Mouse (Mus musculus) cerebellum, postnatal 4 days (tissue): Measurements from ENCODE around the gene Krt34.

Experiments used
- DNase-seq, 2 experiments: peaks; one replicate each; pipeline ENCODE4 v3.0.0; 2022; ENCODE audit warnings: low spot score in 2 of 2, mixed read lengths in 1 of 2

The Krt34 gene

GRCm38 (mm10) chr11:100041454-100041853 is at the start of gene Krt34:
TSS of gene Krt34 (minus strand) at chr11:100041554.
- DNase-seq: no peak

GRCm38 (mm10) chr11:100088378-100089025 is 47.1 kb upstream of the Krt34 start:
- no peak for DNase-seq

GRCm38 (mm10) chr11:100087861-100088260 is 46.5 kb upstream of the Krt34 start, which contains the start of gene Krt32:
TSS of gene Krt32 (minus strand) at chr11:100088226.
- no peak for DNase-seq

GRCm38 (mm10) chr11:100073873-100074272 is 32.5 kb upstream of the Krt34 start:
- DNase-seq: no peak

GRCm38 (mm10) chr11:100067293-100068036 is 26.1 kb upstream of the Krt34 start:
- no peak for DNase-seq

- DNase-seq: no peak
Measured at GRCm38 (mm10) chr11:100066236-100067010, 25.1 kb upstream of the Krt34 start.

GRCm38 (mm10) chr11:100058875-100059274 is 17.5 kb upstream of the Krt34 start:
- no peak for DNase-seq

- DNase-seq: no peak
Measured at GRCm38 (mm10) chr11:100055686-100056655, 14.6 kb upstream of the Krt34 start.

GRCm38 (mm10) chr11:100050451-100050850 is 9.1 kb upstream of the Krt34 start, which contains the start of gene Krt31:
TSS of gene Krt31 (minus strand) at chr11:100050551.
- DNase-seq: no peak

- no peak for DNase-seq
Measured at GRCm38 (mm10) chr11:100047193-100047592, 5.8 kb upstream of the Krt34 start.

- DNase-seq: no peak
Measured at GRCm38 (mm10) chr11:100046303-100046866, 5.0 kb upstream of the Krt34 start.

GRCm38 (mm10) chr11:100029768-100030167 is 11.6 kb downstream of the Krt34 start, which contains the start of gene Krt33b:
TSS of gene Krt33b (minus strand) at chr11:100029868.
- DNase-seq: no peak

GRCm38 (mm10) chr11:100021438-100021837 is 19.9 kb downstream of the Krt34 start:
- DNase-seq: no peak

GRCm38 (mm10) chr11:100019466-100019865 is 21.9 kb downstream of the Krt34 start:
- DNase-seq: no peak

- DNase-seq: no peak
Measured at GRCm38 (mm10) chr11:100016112-100016511, 25.2 kb downstream of the Krt34 start, which contains the start of gene Krt33a. TSS of gene Krt33a (minus strand) at chr11:100016212.

GRCm38 (mm10) chr11:100013691-100014171 is 27.6 kb downstream of the Krt34 start:
- no peak for DNase-seq

- DNase-seq: no peak
Measured at GRCm38 (mm10) chr11:100010682-100011081, 30.7 kb downstream of the Krt34 start.

- no peak for DNase-seq
Measured at GRCm38 (mm10) chr11:100008336-100008735, 33.0 kb downstream of the Krt34 start.

- no peak for DNase-seq
Measured at GRCm38 (mm10) chr11:100006624-100007023, 34.7 kb downstream of the Krt34 start.

- DNase-seq: no peak
Measured at GRCm38 (mm10) chr11:100005905-100006304, 35.4 kb downstream of the Krt34 start.
